Mouse (Mus musculus) spleen, postnatal 4 days (tissue): ENCODE results near the gene Dlgap1.

Experiments used
- DNase-seq, 2 experiments: peaks; one replicate each; pipeline ENCODE4 v3.0.0; 2022; ENCODE audit warnings: low spot score in 2 of 2

The Dlgap1 gene

GRCm38 (mm10) chr17:70864645-70865044 lies 895.8 kb downstream of the Dlgap1 start:
- no peak for DNase-seq

GRCm38 (mm10) chr17:70865060-70865604 lies 896.3 kb downstream of the Dlgap1 start:
- DNase-seq = no peak

DNA sequence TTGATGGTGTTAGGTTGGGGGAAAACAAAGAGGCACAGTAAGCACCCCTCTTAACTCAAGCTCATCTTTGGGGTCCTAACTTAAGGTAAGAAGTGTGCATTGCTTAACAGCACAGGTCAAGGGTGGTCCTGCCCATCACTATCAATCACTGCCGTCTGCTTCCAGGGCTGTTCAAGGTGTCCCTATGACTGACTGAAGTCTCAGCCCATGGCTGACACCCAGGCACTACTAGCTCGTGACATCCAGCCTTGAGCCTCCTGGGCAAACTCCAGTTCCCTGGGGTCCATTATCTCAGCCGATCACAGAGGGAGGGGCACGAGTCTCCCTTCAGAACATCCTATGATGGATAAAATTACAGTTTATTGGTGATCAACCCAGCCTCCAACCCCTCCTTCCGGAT lies 897.2 kb downstream of the Dlgap1 start:
- no peak for DNase-seq

DNA sequence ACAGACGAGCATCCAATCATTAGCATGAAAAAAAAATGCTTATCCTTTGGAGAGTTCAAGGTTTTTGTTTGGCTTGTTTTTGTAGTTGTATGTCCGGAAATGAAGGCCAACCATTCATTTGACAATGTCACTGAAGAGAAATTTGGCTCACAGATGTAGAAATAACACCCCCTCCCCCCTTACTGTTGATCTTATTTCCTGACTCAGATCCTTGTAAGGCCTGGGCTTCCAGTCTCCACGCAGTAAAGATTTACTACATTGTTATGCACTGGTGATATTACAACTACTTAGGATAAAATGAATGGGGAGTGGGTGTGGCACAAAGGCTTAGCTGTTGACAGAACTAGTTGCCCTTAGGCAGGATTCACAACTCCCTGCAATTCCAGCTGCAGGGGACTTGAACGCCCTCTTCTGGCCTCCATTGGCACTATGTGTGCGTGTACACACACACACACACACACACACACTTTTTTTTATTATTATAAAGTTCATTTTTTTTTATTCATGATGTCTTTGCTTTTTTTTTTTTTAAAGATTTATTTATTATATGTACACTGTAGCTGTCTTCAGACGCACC lies 897.8 kb downstream of the Dlgap1 start:
- no peak for DNase-seq

DNA sequence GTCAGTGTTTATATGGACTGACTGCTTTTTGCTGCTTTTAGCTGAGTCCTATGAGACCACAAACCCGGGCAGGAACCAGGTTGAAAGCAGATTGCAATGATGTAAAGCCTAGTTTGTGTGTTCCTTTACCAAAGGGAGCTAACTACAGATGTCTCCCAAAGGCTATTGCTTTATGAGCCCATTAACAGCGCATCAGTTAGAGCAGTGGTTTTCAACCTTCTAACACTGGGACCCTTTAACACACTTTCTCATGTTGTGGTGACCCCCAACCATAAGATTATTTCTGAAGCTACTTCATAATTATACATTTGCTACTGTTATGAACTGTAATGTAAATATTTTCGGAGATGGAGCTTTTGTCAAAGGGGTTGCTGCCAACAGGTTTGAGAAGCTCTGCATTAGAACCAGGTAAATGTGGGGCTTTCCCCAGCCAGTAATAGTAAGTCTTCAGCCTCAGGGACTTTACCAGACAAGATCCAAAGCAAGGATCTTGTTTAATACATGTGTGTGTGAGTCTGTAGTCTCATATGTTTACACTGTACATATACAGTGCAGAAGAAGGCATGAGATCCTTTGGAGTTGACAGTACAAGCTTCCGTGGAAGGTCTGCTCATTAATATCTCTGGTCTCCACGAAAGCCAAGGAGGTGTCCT lies 899.8 kb downstream of the Dlgap1 start:
- DNase-seq = no peak

GRCm38 (mm10) chr17:70870581-70870980 lies 901.7 kb downstream of the Dlgap1 start:
- DNase-seq = no peak
